Mouse (Mus musculus) hindbrain, embryonic 11.5 days (tissue): ENCODE measurements around the gene Stim2. TPM values are rescaled to one million over a fixed set of nuclear protein-coding genes. Genes with fewer than 3 reads are reported as not detected.

Experiments used
- ATAC-seq: fragments of 200-750 bp; cut with Nextera tagmentation; 2 replicates; pipeline ENCODE4 v1.8.0; 2017; ENCODE audit warnings: mild to moderate bottlenecking, moderate TSS enrichment, moderate library complexity; ENCODE audit not compliant: low FRiP score
- DNase-seq: peaks from one replicate; pipeline ENCODE4 v3.0.0-alpha.2; 2015; ENCODE audit warnings: low spot score
- H3K27ac ChIP-seq: fragments of 300-500 bp; sonication (generic); 2 replicates; pipeline ENCODE4 v1.5.1; 2014; ENCODE audit warnings: mild to moderate bottlenecking, low read depth, low read length
- H3K27me3 ChIP-seq: fragments of 300-500 bp; sonication (generic); 2 replicates; pipeline ENCODE4 v1.6.1; 2014; ENCODE audit warnings: mild to moderate bottlenecking, low read length, moderate library complexity, mixed read lengths; ENCODE audit not compliant: control insufficient read depth, insufficient read depth
- H3K36me3 ChIP-seq: fragments of 300-500 bp; sonication (generic); 2 replicates; pipeline ENCODE4 v1.6.1; 2014; ENCODE audit warnings: mild to moderate bottlenecking, low read length, moderate library complexity, mixed read lengths; ENCODE audit not compliant: control insufficient read depth, insufficient read depth
- H3K4me1 ChIP-seq: fragments of 300-500 bp; sonication (generic); replicated peaks from 2 replicates; pipeline ENCODE4 v1.6.1; 2014; ENCODE audit warnings: low read length, mixed read lengths; ENCODE audit not compliant: control insufficient read depth, insufficient read depth
- H3K4me2 ChIP-seq: fragments of 300-500 bp; sonication (generic); replicated peaks from 2 replicates; pipeline ENCODE4 v1.6.1; 2014; ENCODE audit warnings: mild to moderate bottlenecking, low read depth, low read length
- H3K4me3 ChIP-seq: fragments of 300-500 bp; sonication (generic); 2 replicates; pipeline ENCODE4 v1.5.1; 2014; ENCODE audit warnings: low read depth, low read length
- H3K9ac ChIP-seq: fragments of 300-500 bp; sonication (generic); 2 replicates; pipeline ENCODE4 v1.6.1; 2014; ENCODE audit warnings: low read depth, low read length
- H3K9me3 ChIP-seq: fragments of 300-500 bp; sonication (generic); 2 replicates; pipeline ENCODE4 v1.6.1; 2016; ENCODE audit warnings: low read length; ENCODE audit not compliant: control insufficient read depth
- WGBS: fragments of 180-500 bp; shearing (Covaris S2); extraction: QIAGEN DNeasy Blood & Tissue Kit; methylation state at CpG from one replicate; pipeline ENCODE4 v1.1.7; 2014; 5-methylcytosine and 5-hydroxymethylcytosine counted together
- polyA plus RNA-seq: library from polyadenylated mRNA; unstranded; fragments of >200 nt; fragmentation: Nextera tagmentation; extraction: Ambion mirVana; gene quantifications from 2 replicates; pipeline ENCODE4 v1.2.1, GENCODE M21; 2014

Stim2 gene
- polyA plus RNA-seq, 1 experiment from 2014 or later, result 18.5 TPM

DNA sequence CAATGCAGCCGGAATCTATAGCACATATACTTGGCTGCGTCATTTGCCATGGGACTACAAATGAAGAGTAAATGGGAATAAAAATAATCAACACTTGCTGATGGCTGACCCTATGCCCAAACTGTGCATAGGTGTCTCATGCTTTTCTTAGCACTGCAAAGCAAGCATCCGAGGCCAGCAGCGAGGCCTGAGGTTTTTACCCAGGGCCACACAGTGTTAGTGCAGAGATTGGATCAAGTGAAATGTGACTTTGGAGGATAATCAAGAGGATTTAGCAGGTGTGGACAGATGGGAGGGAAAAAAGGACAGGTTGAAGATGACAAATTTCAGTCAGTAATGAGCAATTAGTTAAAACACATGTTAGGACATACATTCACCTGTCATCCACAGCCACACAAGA is 162.3 kb downstream of the Stim2 start:
- Histone ChIP-seq H3K27me3 (no peaks in the 10 kb centered on the region), H3K4me1 (no peaks in the 10 kb centered on the region), H3K4me2 (no peak overlapping the region), H3K9ac (no peak overlapping the region), H3K9me3 (no peaks in the 10 kb centered on the region), H3K4me3 (no peak overlapping the region), H3K36me3 (no peaks in the 10 kb centered on the region), H3K27ac (no peak overlapping the region)
- ATAC-seq (no peak), DNase-seq (no peak)
- WGBS, result 86% methylated on average over 4 of the region's 4 CpGs

DNA sequence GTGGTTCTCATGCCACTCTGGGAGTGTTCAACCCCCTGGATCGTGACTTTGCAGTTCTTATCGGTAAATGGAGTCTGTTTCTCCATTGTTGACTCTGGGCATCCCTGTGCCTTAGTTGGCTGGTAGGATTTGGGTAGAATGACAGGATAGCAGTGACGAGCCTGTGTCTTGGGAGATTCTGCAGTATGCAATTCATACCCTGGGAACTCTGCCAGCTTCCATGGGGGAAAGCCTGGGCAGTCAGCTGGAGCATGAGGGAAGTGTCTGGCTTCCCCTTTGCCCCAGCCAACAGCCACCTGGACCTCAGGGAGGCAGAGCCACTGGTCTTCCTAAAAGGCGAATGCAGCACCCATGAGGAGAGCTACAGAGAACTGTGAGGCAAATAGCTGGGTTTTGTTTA is 165.6 kb downstream of the Stim2 start:
- Histone ChIP-seq H3K9me3 (no peaks in the 10 kb centered on the region), H3K4me1 (no peaks in the 10 kb centered on the region), H3K36me3 (no peaks in the 10 kb centered on the region), H3K9ac (no peak overlapping the region), H3K4me3 (no peak overlapping the region), H3K4me2 (no peak overlapping the region), H3K27me3 (no peaks in the 10 kb centered on the region), H3K27ac (no peak overlapping the region)
- DNase-seq (no peak), ATAC-seq (no peak)
- 86% methylated on average over 4 of the region's 4 CpGs for WGBS

Other genes with a start within 250 kb of the Stim2 start
- gene Tbc1d19, start 188.9 kb upstream of the Stim2 start, polyA plus RNA-seq, result 65.3 and 70.1 TPM in 2 replicates